Mouse (Mus musculus): ENCODE results near the gene Gm10663. TPM values are rescaled to one million over a fixed set of nuclear protein-coding genes. Genes with fewer than 3 reads are reported as not detected.
A peak's percentile ranks its signal among the peaks of the same experiment; 100 is the strongest.

Gene Gm10663
- total and polyA plus RNA-seq, 2 experiments: not detected

GRCm38 (mm10) chr8:65033056-65033455, 41.8 kb upstream of the Gm10663 start:
- Histone ChIP-seq H3K27me3 (ENCODE audit: control insufficient read depth, insufficient read depth, low read length) (no peaks in the 10 kb centered on the region; the same call in 1 of the 2 replicates), H3K27ac (replicated peaks; ENCODE audit: insufficient read depth, low read depth, low read length) (no peak overlapping the region), H3K4me1 (ENCODE audit: control insufficient read depth, insufficient read depth, low read length) (peaks cover 2% of the 10 kb centered on the region; the same call in 1 of the 2 replicates), H3K4me3 (ENCODE audit: insufficient read depth, low read depth, low read length) (no peak overlapping the region), H3K36me3 (ENCODE audit: control insufficient read depth, insufficient read depth, low read length) (no peaks in the 10 kb centered on the region), H3K79me2 (ENCODE audit: control insufficient read depth, insufficient read depth, low read length) (no peaks in the 10 kb centered on the region), H3K9ac (ENCODE audit: low read depth, low read length) (no peak overlapping the region)
- DNase-seq (ENCODE audit: extremely low read depth, low read depth, low spot score): no peak
- no peak for TF ChIP-seq POLR2A (IDR thresholded peaks at IDR 0.05; ENCODE audit: extremely low read depth, insufficient read depth, low read length)
- no peak for TF ChIP-seq CTCF (IDR thresholded peaks at IDR 0.05; ENCODE audit: low read depth, low read length)
- WGBS: 82% methylated on average over 13 of the region's 13 CpGs

GRCm38 (mm10) chr8:65034136-65034535, 40.7 kb upstream of the Gm10663 start:
- H3K79me2 ChIP-seq (ENCODE audit: control insufficient read depth, insufficient read depth, low read length): no peaks in the 10 kb centered on the region
- WGBS: 70% methylated on average over 2 of the region's 2 CpGs
- H3K4me3 ChIP-seq (ENCODE audit: insufficient read depth, low read depth, low read length): no peak overlapping the region
- H3K4me1 ChIP-seq (ENCODE audit: control insufficient read depth, insufficient read depth, low read length): peaks cover 2% of the 10 kb centered on the region; the same call in 1 of the 2 replicates
- H3K27me3 ChIP-seq (ENCODE audit: control insufficient read depth, insufficient read depth, low read length): no peaks in the 10 kb centered on the region; the same call in 1 of the 2 replicates
- no peaks in the 10 kb centered on the region for H3K36me3 ChIP-seq (ENCODE audit: control insufficient read depth, insufficient read depth, low read length)
- DNase-seq (ENCODE audit: extremely low read depth, low read depth, low spot score): no peak
- TF ChIP-seq CTCF (IDR thresholded peaks at IDR 0.05; ENCODE audit: low read depth, low read length) (no peak), POLR2A (IDR thresholded peaks at IDR 0.05; ENCODE audit: extremely low read depth, insufficient read depth, low read length) (no peak)
- no peak overlapping the region for H3K27ac ChIP-seq (replicated peaks; ENCODE audit: insufficient read depth, low read depth, low read length)
- H3K9ac ChIP-seq (ENCODE audit: low read depth, low read length): no peak overlapping the region

- H3K27ac ChIP-seq (replicated peaks; ENCODE audit: insufficient read depth, low read depth, low read length): no peak within 1 kb of the TSS
- TF ChIP-seq POLR2A (IDR thresholded peaks at IDR 0.05; ENCODE audit: extremely low read depth, insufficient read depth, low read length): no peak
- no peak for TF ChIP-seq CTCF (IDR thresholded peaks at IDR 0.05; ENCODE audit: low read depth, low read length)
- no peaks in the 10 kb centered on the region for H3K36me3 ChIP-seq (ENCODE audit: control insufficient read depth, insufficient read depth, low read length)
- peak; percentile 68 for DNase-seq (ENCODE audit: extremely low read depth, low read depth, low spot score)
- peaks cover 2% of the 10 kb centered on the region; the same call in 1 of the 2 replicates for H3K4me1 ChIP-seq (ENCODE audit: control insufficient read depth, insufficient read depth, low read length)
- H3K4me3 ChIP-seq (ENCODE audit: insufficient read depth, low read depth, low read length): no peak within 1 kb of the TSS; the same call in 1 of the 2 replicates
- H3K27me3 ChIP-seq (ENCODE audit: control insufficient read depth, insufficient read depth, low read length): no peaks in the 10 kb centered on the region; the same call in 1 of the 2 replicates
- no peaks in the 10 kb centered on the region for H3K79me2 ChIP-seq (ENCODE audit: control insufficient read depth, insufficient read depth, low read length)
- 2% methylated on average over 8 of the region's 8 CpGs for WGBS
- no peak within 1 kb of the TSS for H3K9ac ChIP-seq (ENCODE audit: low read depth, low read length)
These were observed 37.7 kb upstream of the Gm10663 start, which contains the start of gene Apela for GRCm38 (mm10) chr8:65037117-65037533. Gene Apela (minus strand): TSS chr8:65037336.

GRCm38 (mm10) chr8:65046565-65046964, 28.3 kb upstream of the Gm10663 start:
- Histone ChIP-seq H3K36me3 (ENCODE audit: control insufficient read depth, insufficient read depth, low read length) (no peaks in the 10 kb centered on the region), H3K4me1 (ENCODE audit: control insufficient read depth, insufficient read depth, low read length) (peaks cover 4% of the 10 kb centered on the region; the same call in 1 of the 2 replicates), H3K27me3 (ENCODE audit: control insufficient read depth, insufficient read depth, low read length) (no peaks in the 10 kb centered on the region), H3K27ac (replicated peaks; ENCODE audit: insufficient read depth, low read depth, low read length) (no peak overlapping the region; the same call in 1 of the 2 replicates), H3K79me2 (ENCODE audit: control insufficient read depth, insufficient read depth, low read length) (no peaks in the 10 kb centered on the region), H3K4me3 (ENCODE audit: insufficient read depth, low read depth, low read length) (no peak overlapping the region), H3K9ac (ENCODE audit: low read depth, low read length) (peak overlapping the region; percentile 16; the same call in 1 of the 2 replicates)
- TF ChIP-seq CTCF (IDR thresholded peaks at IDR 0.05; ENCODE audit: low read depth, low read length): no peak
- TF ChIP-seq POLR2A (IDR thresholded peaks at IDR 0.05; ENCODE audit: extremely low read depth, insufficient read depth, low read length): no peak
- WGBS: 25% methylated on average over 5 of the region's 5 CpGs
- DNase-seq (ENCODE audit: extremely low read depth, low read depth, low spot score): peak; percentile 38

- H3K27ac ChIP-seq (replicated peaks; ENCODE audit: insufficient read depth, low read depth, low read length): no peak overlapping the region
- TF ChIP-seq POLR2A (IDR thresholded peaks at IDR 0.05; ENCODE audit: extremely low read depth, insufficient read depth, low read length) (no peak), CTCF (IDR thresholded peaks at IDR 0.05; ENCODE audit: low read depth, low read length) (no peak)
- H3K9ac ChIP-seq (ENCODE audit: low read depth, low read length): no peak overlapping the region
- WGBS: 44% methylated on average over 4 of the region's 4 CpGs
- H3K79me2 ChIP-seq (ENCODE audit: control insufficient read depth, insufficient read depth, low read length): no peaks in the 10 kb centered on the region
- no peaks in the 10 kb centered on the region for H3K27me3 ChIP-seq (ENCODE audit: control insufficient read depth, insufficient read depth, low read length)
- no peak overlapping the region for H3K4me3 ChIP-seq (ENCODE audit: insufficient read depth, low read depth, low read length)
- peak; percentile 69 for DNase-seq (ENCODE audit: extremely low read depth, low read depth, low spot score)
- peaks cover 4% of the 10 kb centered on the region; the same call in 1 of the 2 replicates for H3K4me1 ChIP-seq (ENCODE audit: control insufficient read depth, insufficient read depth, low read length)
- no peaks in the 10 kb centered on the region for H3K36me3 ChIP-seq (ENCODE audit: control insufficient read depth, insufficient read depth, low read length)
These were observed 27.6 kb upstream of the Gm10663 start for GRCm38 (mm10) chr8:65047193-65047592.

- Histone ChIP-seq H3K27me3 (ENCODE audit: control insufficient read depth, insufficient read depth, low read length) (no peaks in the 10 kb centered on the region), H3K4me3 (ENCODE audit: insufficient read depth, low read depth, low read length) (no peak overlapping the region), H3K36me3 (ENCODE audit: control insufficient read depth, insufficient read depth, low read length) (no peaks in the 10 kb centered on the region), H3K9ac (ENCODE audit: low read depth, low read length) (no peak overlapping the region), H3K79me2 (ENCODE audit: control insufficient read depth, insufficient read depth, low read length) (no peaks in the 10 kb centered on the region), H3K27ac (replicated peaks; ENCODE audit: insufficient read depth, low read depth, low read length) (no peak overlapping the region), H3K4me1 (ENCODE audit: control insufficient read depth, insufficient read depth, low read length) (peaks cover 4% of the 10 kb centered on the region; the same call in 1 of the 2 replicates)
- no peak for DNase-seq (ENCODE audit: extremely low read depth, low read depth, low spot score)
- 88% methylated on average over 4 of the region's 4 CpGs for WGBS
- no peak for TF ChIP-seq POLR2A (IDR thresholded peaks at IDR 0.05; ENCODE audit: extremely low read depth, insufficient read depth, low read length)
- no peak for TF ChIP-seq CTCF (IDR thresholded peaks at IDR 0.05; ENCODE audit: low read depth, low read length)
These were observed 27.0 kb upstream of the Gm10663 start for GRCm38 (mm10) chr8:65047801-65048200.

Measured in liver, adult 2 months (tissue).